Mouse (Mus musculus): Measurements from ENCODE around the gene Pik3ip1.

Pik3ip1 gene

GRCm38 (mm10) chr11:3302385-3302784 is 27.8 kb upstream of the Pik3ip1 start:
- peak in 1 of 2 experiments; percentile 65 for DNase-seq (ENCODE audit: low spot score in 2 of 2)

DNA sequence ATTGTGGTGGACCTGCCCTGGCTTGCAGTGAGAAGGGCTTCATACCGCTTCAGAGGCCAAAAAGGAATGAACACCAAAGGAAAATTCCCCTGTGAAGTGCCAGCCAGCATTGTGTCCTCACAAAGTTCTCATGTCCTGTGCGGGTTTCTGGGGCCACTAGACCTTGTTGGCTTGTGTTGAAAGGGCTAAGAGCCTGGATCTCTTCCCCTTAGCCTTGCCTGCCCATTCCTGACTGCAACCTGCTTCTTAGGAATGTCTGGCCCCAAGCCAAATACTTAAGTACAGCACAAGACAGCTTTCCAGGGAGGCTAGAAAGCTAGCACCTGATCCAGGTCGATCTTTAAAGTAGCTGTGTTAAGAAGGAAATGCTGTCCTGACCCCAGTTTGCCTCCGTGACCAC is 27.4 kb upstream of the Pik3ip1 start:
- DNase-seq (ENCODE audit: low spot score in 2 of 2) = no peak

GRCm38 (mm10) chr11:3305821-3306220 is 24.4 kb upstream of the Pik3ip1 start:
- no peak for DNase-seq (ENCODE audit: low spot score in 2 of 2)

- DNase-seq (ENCODE audit: low spot score in 2 of 2) = no peak
Observed at GRCm38 (mm10) chr11:3307875-3308274, 22.3 kb upstream of the Pik3ip1 start.

- DNase-seq (ENCODE audit: low spot score in 2 of 2) = no peak
Observed at GRCm38 (mm10) chr11:3309884-3310283, 20.3 kb upstream of the Pik3ip1 start.

DNA sequence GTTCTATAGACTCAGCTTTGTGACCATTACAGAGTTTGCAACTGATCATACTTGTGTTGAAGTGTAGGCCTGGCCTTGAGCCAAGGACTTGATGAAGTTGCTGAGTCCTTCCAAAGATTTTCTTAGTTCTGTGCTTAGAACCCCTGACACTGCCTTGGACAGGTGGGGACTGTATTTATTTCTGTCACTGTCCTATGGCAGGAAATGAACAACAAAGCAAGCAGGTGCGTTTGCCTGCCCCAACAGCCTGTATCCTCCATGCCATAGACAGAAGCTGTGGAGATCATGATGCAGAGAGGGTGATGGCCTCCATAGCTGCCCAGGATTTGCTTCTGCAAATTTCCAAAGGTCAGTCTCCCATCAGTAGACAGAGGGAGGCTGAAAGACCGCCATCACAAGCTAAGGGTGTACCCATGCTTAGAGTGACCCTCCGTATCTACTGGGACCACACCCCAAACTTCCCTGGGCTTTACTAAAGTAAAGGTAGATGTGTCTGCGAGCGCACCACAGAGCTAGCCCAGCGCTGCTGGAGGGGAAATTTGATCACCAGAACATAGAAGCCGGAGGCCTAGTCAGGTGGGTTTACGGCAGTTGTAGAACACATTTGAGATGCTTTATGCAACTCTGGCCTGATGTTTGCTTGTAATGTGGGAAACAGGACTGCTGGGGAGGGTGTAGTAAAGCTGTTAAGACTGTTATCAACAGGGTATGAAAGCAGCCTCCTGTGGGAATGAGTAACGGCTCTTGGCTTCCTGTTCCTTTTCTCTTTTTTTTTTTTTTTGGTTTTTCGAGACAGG is 19.2 kb upstream of the Pik3ip1 start:
- DNase-seq (ENCODE audit: low spot score in 2 of 2) = no peak

DNA sequence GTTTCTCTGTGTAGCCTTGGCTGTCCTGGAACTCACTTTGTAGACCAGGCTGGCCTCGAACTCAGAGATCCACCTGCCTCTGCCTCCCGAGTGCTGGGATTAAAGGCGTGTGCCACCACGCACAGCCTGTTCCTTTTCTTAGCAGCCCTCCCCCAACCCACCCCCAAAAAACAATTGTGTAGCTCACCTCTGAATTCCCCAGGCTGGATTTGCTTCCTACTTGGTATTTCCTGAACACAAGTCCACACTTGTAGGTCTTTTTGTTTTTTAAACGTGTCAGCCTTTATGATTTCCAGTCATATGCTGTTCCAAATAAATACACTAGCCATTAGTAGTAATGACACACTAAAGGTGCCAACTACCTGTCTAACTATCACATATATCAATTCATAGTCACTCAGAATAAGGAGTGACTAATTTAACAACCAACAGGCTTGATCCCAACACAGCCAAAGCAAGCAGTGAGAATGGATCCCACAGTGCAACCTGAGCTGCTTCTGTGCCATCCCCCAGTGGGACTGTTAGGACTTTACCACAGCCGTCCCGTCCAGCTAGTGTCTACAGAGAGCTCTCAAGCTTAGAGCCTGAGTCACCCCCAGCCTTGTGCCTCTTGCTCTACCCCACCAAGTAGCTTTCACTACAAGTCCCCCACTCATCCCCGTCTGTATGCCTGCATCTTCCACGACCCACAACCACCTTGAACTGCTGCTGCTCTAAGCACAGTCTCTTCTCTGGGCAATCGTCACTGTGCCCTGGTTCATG is 18.4 kb upstream of the Pik3ip1 start:
- DNase-seq (ENCODE audit: low spot score in 2 of 2) = no peak

- DNase-seq (ENCODE audit: low spot score in 2 of 2) = no peak
Observed at GRCm38 (mm10) chr11:3313294-3313693, 16.9 kb upstream of the Pik3ip1 start.

DNA sequence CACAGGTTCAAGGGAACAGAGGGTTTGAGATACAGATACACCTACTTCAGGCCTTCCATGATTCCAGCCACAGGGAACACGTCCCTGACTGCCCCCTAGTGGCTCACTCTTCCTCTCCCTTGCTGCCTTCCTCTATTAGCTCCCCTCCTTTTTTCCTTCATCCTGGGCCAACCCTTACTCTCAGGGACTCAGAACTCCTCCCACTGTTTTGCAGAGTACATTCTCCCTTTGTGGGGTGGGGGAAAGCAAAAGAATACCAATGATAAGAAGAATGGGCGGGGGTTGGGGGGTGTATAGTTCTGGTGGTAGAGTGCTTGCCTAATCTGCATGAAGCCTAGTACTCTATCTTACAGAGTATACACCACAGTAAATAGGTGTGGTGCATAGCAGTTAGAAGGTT is 16.1 kb upstream of the Pik3ip1 start:
- DNase-seq (ENCODE audit: low spot score in 2 of 2) = peak in 1 of 2 experiments; percentile 63

DNA sequence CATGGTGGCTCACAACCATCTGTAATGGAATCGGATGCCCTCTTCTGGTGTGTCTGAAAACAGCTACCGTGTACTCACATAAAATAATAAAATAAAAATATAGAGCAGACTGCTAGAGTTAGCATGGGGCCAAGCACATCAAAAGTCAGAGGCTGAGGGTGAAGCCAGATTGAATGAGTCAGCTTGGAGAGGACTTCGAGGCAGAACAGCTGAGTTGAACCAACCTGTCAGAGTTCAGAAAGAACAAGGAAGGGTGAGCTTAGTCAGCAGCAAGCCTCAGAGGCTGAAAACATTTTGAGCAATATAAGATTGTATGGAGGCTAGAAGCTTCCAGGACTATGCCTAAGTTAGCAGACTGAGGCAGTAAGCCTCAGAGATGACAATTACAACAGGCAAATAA is 11.9 kb upstream of the Pik3ip1 start:
- no peak for DNase-seq (ENCODE audit: low spot score in 2 of 2)

GRCm38 (mm10) chr11:3328271-3328670 is 1.9 kb upstream of the Pik3ip1 start:
- no peak for DNase-seq (ENCODE audit: low spot score in 2 of 2)

DNA sequence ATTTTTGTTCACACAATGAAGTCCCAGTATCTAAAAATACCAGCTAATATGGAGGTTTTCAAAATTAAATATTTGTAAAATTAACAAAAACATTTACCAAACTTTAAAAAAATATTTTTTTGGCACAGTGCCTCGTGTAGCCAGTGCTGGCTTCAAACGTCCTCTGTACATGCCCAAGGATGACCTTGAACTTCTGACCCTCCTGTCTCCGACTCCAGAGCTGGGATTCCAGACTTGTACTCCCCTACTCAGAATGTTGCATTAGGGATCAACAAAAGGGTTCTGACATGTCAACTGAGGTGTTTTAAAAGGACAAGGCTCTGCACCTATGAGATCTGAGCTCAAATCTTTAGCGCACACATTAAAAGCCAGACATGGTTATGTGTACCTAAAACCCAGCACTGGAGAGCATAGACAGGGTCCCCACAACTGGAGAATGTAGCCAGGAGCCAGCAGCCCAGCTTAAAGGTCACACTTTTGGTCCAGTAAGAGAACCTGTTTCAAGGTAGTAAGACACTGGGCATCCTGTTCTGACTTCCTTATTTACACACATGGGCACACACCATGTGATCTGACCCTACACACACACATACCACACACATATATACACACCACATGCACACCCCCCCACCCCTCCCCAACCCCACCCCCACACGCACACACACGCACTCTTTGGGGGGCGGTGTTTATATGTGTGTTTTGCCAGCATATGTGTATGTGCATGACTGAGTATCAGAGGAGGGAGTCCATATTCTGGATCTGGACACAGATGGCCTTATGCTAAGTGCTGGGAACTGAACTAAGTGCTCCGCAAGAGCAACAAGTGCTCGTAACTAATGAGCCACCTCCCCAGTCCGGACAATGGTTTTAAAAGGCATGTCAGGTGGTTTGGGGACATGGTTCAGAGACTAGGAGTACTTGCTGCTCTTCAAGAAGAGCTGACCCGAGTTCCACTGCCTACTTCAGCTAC is 1.1 kb upstream of the Pik3ip1 start:
- DNase-seq (ENCODE audit: low spot score in 2 of 2) = peak in 1 of 2 experiments; percentile 22

DNA sequence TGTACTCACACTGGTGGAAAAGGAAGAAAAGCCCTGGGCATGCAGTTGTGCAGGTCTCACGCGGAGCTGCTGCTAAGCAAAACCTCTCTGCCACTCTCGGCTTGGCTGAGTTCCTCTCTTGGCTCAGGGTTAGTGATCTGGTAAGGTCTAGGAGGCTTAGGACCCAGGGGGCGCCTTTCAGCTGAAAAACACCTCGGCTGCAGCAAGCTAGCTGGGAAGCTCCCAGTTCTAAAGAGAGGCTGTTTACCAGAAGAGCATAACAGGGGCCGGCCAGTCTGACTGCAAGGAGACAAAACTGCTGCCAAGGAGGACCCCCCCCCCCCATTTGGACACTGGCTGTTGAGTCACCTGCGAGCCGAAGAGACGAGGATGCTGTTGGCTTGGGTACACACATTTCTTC is 365 bp downstream of the Pik3ip1 start:
- DNase-seq (ENCODE audit: low spot score in 2 of 2) = peak; percentile 92

DNA sequence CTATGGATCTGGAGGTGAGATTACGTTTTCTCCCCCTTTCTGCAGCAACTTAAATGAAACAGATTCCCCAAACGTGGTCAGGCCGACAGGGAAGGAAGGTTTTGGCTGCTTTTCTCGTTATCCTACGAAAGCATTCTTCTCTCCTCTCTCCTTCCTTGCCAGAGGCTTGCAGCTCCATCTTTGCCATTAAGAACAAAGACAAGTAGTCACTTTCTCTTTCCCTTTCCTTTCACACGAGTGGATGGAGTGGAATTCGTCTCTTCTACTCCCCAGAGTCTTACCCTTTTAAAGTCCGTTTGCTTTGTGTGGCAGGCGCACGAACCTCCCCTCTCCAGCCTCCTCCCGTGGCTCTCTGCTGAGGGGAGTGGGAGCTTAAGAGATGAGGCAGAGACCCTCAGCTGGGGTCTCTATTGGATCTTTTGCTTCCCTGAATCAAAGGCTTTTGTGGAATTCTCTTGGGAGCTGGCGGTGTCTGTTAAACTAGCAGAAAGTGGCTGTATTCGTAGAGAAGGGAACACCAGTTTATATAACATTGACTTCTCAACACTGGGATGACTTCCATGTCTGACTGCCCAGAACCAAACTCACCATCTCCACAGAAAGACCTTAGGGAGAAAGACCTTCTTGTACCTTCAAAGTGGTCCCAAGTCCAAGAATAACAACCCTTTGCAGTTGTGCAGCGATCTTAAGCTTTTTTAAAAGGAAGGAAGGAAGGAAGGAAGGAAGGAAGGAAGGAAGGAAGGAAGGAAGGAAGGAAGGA is 970 bp downstream of the Pik3ip1 start:
- DNase-seq (ENCODE audit: low spot score in 2 of 2) = no peak

GRCm38 (mm10) chr11:3331756-3332642 is 1.8 kb downstream of the Pik3ip1 start:
- peak; percentile 96 to 97 for DNase-seq (ENCODE audit: low spot score in 2 of 2)

DNA sequence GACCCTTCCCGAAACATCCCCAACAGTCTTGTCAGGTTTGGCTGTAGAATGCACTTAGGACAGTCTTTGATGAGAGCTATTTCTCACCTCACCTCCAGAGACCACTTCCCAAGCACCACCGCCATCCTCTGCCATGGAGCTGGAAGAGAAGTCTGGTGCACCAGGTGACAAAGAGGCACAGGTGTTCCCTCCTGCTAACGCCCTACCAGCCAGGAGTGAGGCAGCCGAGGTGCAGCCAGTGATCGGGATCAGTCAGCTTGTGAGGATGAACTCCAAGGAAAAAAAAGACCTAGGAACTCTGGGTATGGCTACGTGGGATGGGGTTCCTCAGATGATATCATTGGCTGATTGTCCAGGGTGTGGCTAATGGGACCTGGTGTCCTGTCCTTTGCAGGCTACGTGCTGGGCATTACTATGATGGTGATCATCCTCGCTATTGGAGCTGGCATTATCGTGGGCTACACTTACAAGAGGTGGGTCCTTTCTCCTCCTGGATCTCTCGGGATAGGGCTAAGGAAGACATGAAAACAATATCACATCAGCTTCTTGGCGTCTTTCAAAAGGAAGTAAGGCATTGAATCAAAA is 3.0 kb downstream of the Pik3ip1 start:
- peak in 1 of 2 experiments; percentile 22 for DNase-seq (ENCODE audit: low spot score in 2 of 2)

- peak in 1 of 2 experiments; percentile 15 for DNase-seq (ENCODE audit: low spot score in 2 of 2)
Observed at GRCm38 (mm10) chr11:3334141-3334710, 4.0 kb downstream of the Pik3ip1 start.

DNA sequence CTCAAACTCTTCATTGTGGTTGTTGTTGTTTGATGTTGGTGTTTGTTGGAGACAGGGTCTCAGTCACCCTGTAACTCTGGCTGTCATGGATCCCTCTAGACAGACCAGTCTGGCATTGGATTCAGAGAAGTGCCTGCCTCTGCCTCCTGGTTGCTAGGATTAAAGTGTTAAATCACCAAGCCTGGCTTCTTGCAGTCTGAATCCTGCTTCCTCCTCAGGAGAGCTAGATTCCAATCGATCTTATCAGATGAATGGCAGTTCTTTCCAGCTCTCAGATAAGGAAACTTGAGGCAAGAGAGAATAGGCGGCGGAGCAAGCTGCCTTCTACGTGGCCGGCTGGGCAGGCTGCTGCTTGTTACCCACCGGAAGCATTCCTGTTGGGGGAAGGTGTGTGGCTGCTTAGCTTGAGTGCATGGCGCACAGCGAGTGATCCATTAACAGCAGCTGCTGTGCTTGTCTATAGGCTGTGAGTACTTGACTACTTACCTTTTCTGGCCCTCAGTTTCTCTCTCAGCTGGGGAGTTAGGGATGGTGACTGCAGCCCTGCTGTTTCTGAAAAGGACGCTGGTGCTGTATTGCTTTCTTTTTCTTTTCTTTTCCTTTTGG is 4.6 kb downstream of the Pik3ip1 start:
- DNase-seq (ENCODE audit: low spot score in 2 of 2) = peak in 1 of 2 experiments; percentile 17
